8 mouse cellular contexts compared by ENCODE assay signal in genomic region chr13:60226251-60226836, GRCm38 (mm10). TPM values are rescaled to one million over a fixed set of nuclear protein-coding genes. Genes with fewer than 3 reads are reported as not detected.
DNase-seq lines count a peak whose midpoint lies in the region; ATAC-seq lines count a peak whose summit lies in the region.

No protein-coding gene starts in this region.

- ATAC-seq in forebrain, embryonic 11.5 days (replicated peaks; ENCODE audit: low FRiP score): no peak
- no peak for ATAC-seq in heart, embryonic 13.5 days (ENCODE audit: extremely low read depth, insufficient number of reproducible peaks, low FRiP score, low TSS enrichment)
- ATAC-seq in liver, embryonic 13.5 days (ENCODE audit: low read depth): no peak
- no peak for ATAC-seq in megakaryocyte, adult 5-6 weeks (ENCODE audit: poor library complexity, severe bottlenecking)

- H3K36me3 ChIP-seq in forebrain, embryonic 10.5 days (replicated peaks): no peaks in the 10 kb centered on the region
- H3K36me3 ChIP-seq in forebrain, embryonic 11.5 days (ENCODE audit: control insufficient read depth, insufficient read depth, low read length): no peaks in the 10 kb centered on the region
- no peaks in the 10 kb centered on the region for H3K36me3 ChIP-seq in heart, embryonic 13.5 days
- no peaks in the 10 kb centered on the region for H3K36me3 ChIP-seq in liver, embryonic 13.5 days

- no peak overlapping the region for H3K4me3 ChIP-seq in forebrain, embryonic 10.5 days
- H3K4me3 ChIP-seq in forebrain, embryonic 11.5 days (ENCODE audit: low read depth, low read length): no peak overlapping the region
- H3K4me3 ChIP-seq in heart, embryonic 13.5 days: no peak overlapping the region
- no peak overlapping the region for H3K4me3 ChIP-seq in liver, embryonic 13.5 days (replicated peaks)

- peak overlapping the region; percentile 58 for H3K27ac ChIP-seq in forebrain, embryonic 10.5 days
- no peak overlapping the region for H3K27ac ChIP-seq in forebrain, embryonic 11.5 days (ENCODE audit: low read depth, low read length)
- peak overlapping the region; percentile 81 for H3K27ac ChIP-seq in heart, embryonic 13.5 days (replicated peaks)
- peak overlapping the region; percentile 8; the same call in 1 of the 2 replicates for H3K27ac ChIP-seq in liver, embryonic 13.5 days

- no peak overlapping the region for H3K4me2 ChIP-seq in forebrain, embryonic 11.5 days (ENCODE audit: low read depth, low read length, severe bottlenecking)
- peak overlapping the region; percentile 31 for H3K4me2 ChIP-seq in heart, embryonic 13.5 days
- no peak overlapping the region for H3K4me2 ChIP-seq in liver, embryonic 13.5 days

- 44% methylated on average over 9 of the region's 9 CpGs for WGBS in forebrain, embryonic 10.5 days
- 51% methylated on average over 9 of the region's 9 CpGs for WGBS in forebrain, embryonic 11.5 days
- 25% methylated on average over 9 of the region's 9 CpGs for WGBS in heart, embryonic 13.5 days
- WGBS in liver, embryonic 13.5 days (ENCODE audit: insufficient replicate concordance): 40% methylated on average over 9 of the region's 9 CpGs

- DNase-seq in forebrain, embryonic 10.5 days (ENCODE audit: extremely low spot score, low spot score): no peak
- no peak for DNase-seq in forebrain, embryonic 11.5 days (ENCODE audit: low spot score)
- peak; percentile 94 for DNase-seq in NIH3T3 (ENCODE audit: low read depth)
- no peak for DNase-seq in liver, embryonic 13.5 days
- no peak for DNase-seq in left cerebral cortex, postnatal 10 days (ENCODE audit: extremely low spot score in 1 of 2, low spot score in 2 of 2)
- no peak for DNase-seq in cerebellum, adult 8-10 months

- peaks cover 20% of the 10 kb centered on the region for H3K4me1 ChIP-seq in forebrain, embryonic 10.5 days
- H3K4me1 ChIP-seq in forebrain, embryonic 11.5 days (replicated peaks; ENCODE audit: control insufficient read depth, insufficient read depth, low read length): no peaks in the 10 kb centered on the region
- H3K4me1 ChIP-seq in heart, embryonic 13.5 days: peaks cover 28% of the 10 kb centered on the region
- H3K4me1 ChIP-seq in liver, embryonic 13.5 days (replicated peaks): no peaks in the 10 kb centered on the region

- no peaks in the 10 kb centered on the region for H3K27me3 ChIP-seq in forebrain, embryonic 10.5 days (ENCODE audit: poor library complexity, severe bottlenecking)
- H3K27me3 ChIP-seq in forebrain, embryonic 11.5 days (ENCODE audit: control insufficient read depth, insufficient read depth, low read length): no peaks in the 10 kb centered on the region
- no peaks in the 10 kb centered on the region for H3K27me3 ChIP-seq in heart, embryonic 13.5 days (replicated peaks)
- no peaks in the 10 kb centered on the region for H3K27me3 ChIP-seq in liver, embryonic 13.5 days

- H3K9ac ChIP-seq in forebrain, embryonic 11.5 days (ENCODE audit: low read length): no peak overlapping the region
- peak overlapping the region; percentile 40; the same call in 1 of the 2 replicates for H3K9ac ChIP-seq in heart, embryonic 13.5 days
- H3K9ac ChIP-seq in liver, embryonic 13.5 days: no peak overlapping the region

- peaks cover 7% of the 10 kb centered on the region; the same call in 1 of the 2 replicates for H3K9me3 ChIP-seq in forebrain, embryonic 10.5 days
- no peaks in the 10 kb centered on the region; the same call in 1 of the 2 replicates for H3K9me3 ChIP-seq in forebrain, embryonic 11.5 days (ENCODE audit: control insufficient read depth, low read length)
- no peaks in the 10 kb centered on the region for H3K9me3 ChIP-seq in heart, embryonic 13.5 days
- peaks cover 3% of the 10 kb centered on the region; the same call in 1 of the 2 replicates for H3K9me3 ChIP-seq in liver, embryonic 13.5 days (replicated peaks)

- intact Hi-C loops in left cerebral cortex, postnatal 10 days (cut with DNase I): no loop called here

RNA-seq across cellular contexts. Expression of gene Gas1, which starts 49.2 kb away (rescaled TPM):
- polyA plus RNA-seq in forebrain, embryonic 10.5 days (2016; fragmentation: Nextera tagmentation; extraction: Ambion mirVana): 72.6 and 72.7 TPM in 2 replicates
- polyA plus RNA-seq in forebrain, embryonic 11.5 days (2014; fragmentation: Nextera tagmentation; extraction: Ambion mirVana): 185 and 192 TPM in 2 replicates
- 26.2 and 30.3 TPM in 2 replicates for polyA plus RNA-seq in heart, embryonic 13.5 days (2015; fragmentation: Nextera tagmentation; extraction: Ambion mirVana)
- 2.8 and 4.1 TPM in 2 replicates for polyA plus RNA-seq in liver, embryonic 13.5 days (2015; fragmentation: Nextera tagmentation; extraction: Ambion mirVana)
- total RNA-seq in megakaryocyte, adult 5-6 weeks (2015): 0.27 TPM in 1 of 2 replicates, not detected in the other
- total RNA-seq in megakaryocyte, adult 5-6 weeks (2017): not detected in 2 replicates
- 10 to 100 TPM in 1 of 2 experiments, 1 to 10 TPM in 1; 8.9 to 11.0 TPM for total RNA-seq in left cerebral cortex, postnatal 10 days (2021)
